Mouse (Mus musculus) CH12.LX (cell line): ENCODE results near the gene Ifitm5.

Experiments
- CTCF ChIP-seq, 2 experiments: IDR thresholded peaks in 1 of 2; conservative IDR thresholded peaks in 1 of 2; 2 replicates each; pipeline ENCODE4 v1.5.1; 2011 to 2012; ENCODE audit warnings: low read depth in 2 of 2, low read length in 2 of 2, improper control_type of control experiment in 1 of 2, inconsistent platforms in 1 of 2, mild to moderate bottlenecking in 1 of 2, moderate library complexity in 1 of 2
- JUND ChIP-seq: conservative IDR thresholded peaks from 2 replicates; pipeline ENCODE4 v1.6.1; 2011; ENCODE audit warnings: low read depth, low read length, improper control_type of control experiment
- TCF12 ChIP-seq: IDR thresholded peaks from 2 replicates; pipeline ENCODE4 v1.6.1; 2014; ENCODE audit warnings: low read depth, mild to moderate bottlenecking, inconsistent platforms, low read length, improper control_type of control experiment

GRCm38 (mm10) chr7:140943356-140943755 lies 6.7 kb downstream of the Ifitm5 start:
- TF ChIP-seq TCF12 = no peak
- TF ChIP-seq JUND = no peak
- no peak for TF ChIP-seq CTCF (conservative IDR thresholded peaks at IDR 0.05 in 1 of 2, IDR thresholded peaks at IDR 0.05 in 1 of 2; ENCODE audit: low read depth in 2 of 2, low read length in 2 of 2)
